Mouse (Mus musculus) stomach, postnatal 0 days (tissue): ENCODE measurements around the gene Orc5.

ENCODE experiments used
- CTCF ChIP-seq: IDR thresholded peaks from 2 replicates; pipeline ENCODE4 v1.5.1; 2016; ENCODE audit warnings: antibody characterized with exemption, low read depth, mild to moderate bottlenecking, moderate library complexity
- EP300 ChIP-seq: optimal IDR thresholded peaks from 2 replicates; pipeline ENCODE3; 2016; ENCODE audit warnings: antibody characterized with exemption

- TF ChIP-seq CTCF (no peak), EP300 (no peak)
These were observed 63.5 kb downstream of the Orc5 start for GRCm38 (mm10) chr5:22486601-22487206.
